In the genomic region with DNA sequence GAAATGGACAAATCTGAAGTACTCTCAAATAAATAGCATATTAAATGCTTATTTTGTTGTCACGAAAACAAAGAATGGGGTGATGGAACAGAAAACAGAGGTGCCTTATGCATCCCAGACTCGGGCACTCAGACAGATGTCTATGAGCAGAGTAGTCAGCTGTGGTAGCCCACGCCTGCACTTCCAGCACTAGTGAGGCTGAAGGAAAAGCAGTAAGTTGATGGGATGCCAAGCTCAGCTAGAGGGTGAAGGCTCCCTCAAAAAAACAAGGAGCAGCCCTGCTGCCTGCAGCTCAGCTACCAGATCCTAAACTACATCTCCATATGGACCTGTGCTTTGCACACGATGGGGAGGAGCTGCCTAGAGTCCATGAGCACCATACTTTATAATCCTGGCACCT, we compare ENCODE assay signal across 23 mouse cellular contexts.
"Had no signal": no experiment of that assay in that cellular context is flagged by ENCODE, and none has a peak within 500 bp of the region (broad histone marks: within the 10 kb centered on the region; RNA-seq: fewer than 3 reads in every experiment).

No protein-coding gene starts in this region.

- H3K4me3 ChIP-seq: heart, embryonic 13.5 days; heart, embryonic 15.5 days; hindbrain, embryonic 13.5 days; hindbrain, embryonic 15.5 days; layer of hippocampus, adult 2 months; left cerebral cortex, adult 2 months; limb, embryonic 10.5 days; limb, embryonic 12.5 days; liver, embryonic 13.5 days had no signal

- DNase-seq: gastrocnemius, postnatal 14 days; gastrocnemius, postnatal 36 days; heart, adult 18-20 months; heart, postnatal 14 days; heart, postnatal 36 days; kidney, adult 11 months; kidney, adult 2 months; kidney, adult 9 months; kidney, postnatal 10 days; kidney, postnatal 25 days; kidney, postnatal 4 days; liver; liver, embryonic 13.5 days had no signal

- H3K27ac ChIP-seq: heart, embryonic 13.5 days; heart, embryonic 15.5 days; hindbrain, embryonic 13.5 days; hindbrain, embryonic 15.5 days; hindbrain, postnatal 0 days; layer of hippocampus, adult 2 months; left cerebral cortex, adult 2 months; limb, embryonic 10.5 days; limb, embryonic 12.5 days; liver, embryonic 13.5 days had no signal

- H3K4me1 ChIP-seq: heart, embryonic 13.5 days; heart, embryonic 15.5 days; hindbrain, embryonic 13.5 days; limb, embryonic 10.5 days; limb, embryonic 12.5 days; liver, embryonic 13.5 days had no signal

- ATAC-seq: hindbrain, postnatal 0 days; intestine, embryonic 16.5 days had no signal
